Mouse (Mus musculus) B cell, adult 2 months (primary cell): ENCODE results near the gene Lamb3.
A peak's percentile ranks its signal among the peaks of the same experiment; 100 is the strongest.

Source experiments
- DNase-seq, 2 experiments: peaks; one replicate each; pipeline ENCODE4 v3.0.0; 2022

Gene Lamb3

DNA sequence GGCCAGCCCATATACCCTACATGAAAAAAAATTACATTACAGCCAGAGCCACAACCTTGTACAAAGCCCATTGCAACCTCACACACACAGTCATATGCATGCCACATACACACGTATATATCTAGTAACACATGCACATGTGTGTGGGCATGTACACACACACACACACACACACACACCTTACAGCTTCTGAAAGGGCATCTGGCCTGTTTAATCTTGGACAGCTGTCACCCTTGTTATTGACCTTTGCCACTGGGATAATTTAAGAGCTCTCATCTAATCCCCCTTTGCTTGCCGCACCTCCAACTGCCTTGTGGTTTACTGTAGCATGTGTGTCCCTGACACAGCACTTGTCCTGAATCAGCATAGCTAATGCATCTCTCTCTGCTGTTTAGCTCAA is 3.7 kb upstream of the Lamb3 start:
- DNase-seq = no peak

GRCm38 (mm10) chr1:193205431-193205830 is 2.1 kb upstream of the Lamb3 start:
- DNase-seq = no peak

- DNase-seq = peak; percentile 82 to 83
These were observed 679 bp downstream of the Lamb3 start for GRCm38 (mm10) chr1:193208178-193208577.

GRCm38 (mm10) chr1:193211371-193211770 is 3.9 kb downstream of the Lamb3 start:
- no peak for DNase-seq

GRCm38 (mm10) chr1:193214053-193214452 is 6.6 kb downstream of the Lamb3 start:
- DNase-seq = no peak

DNA sequence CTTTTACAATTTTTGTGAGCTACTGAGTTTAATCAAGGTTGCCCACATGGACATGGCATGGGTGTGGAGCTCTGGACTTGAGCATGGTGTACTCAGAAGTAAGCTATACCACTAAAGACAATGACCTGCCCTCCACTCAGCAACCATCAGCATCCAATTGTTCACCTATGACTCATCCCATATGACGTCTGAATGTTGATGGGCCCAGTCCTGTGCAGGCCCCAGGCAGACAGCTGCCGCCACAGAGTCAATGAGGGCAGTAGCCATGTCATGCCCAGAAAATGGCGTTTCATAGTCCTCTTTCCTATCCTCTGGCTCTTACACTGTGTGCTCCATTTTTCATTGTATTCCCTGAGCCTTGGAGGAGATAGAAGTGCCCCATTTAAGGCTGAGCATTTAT is 8.5 kb downstream of the Lamb3 start:
- no peak for DNase-seq

DNA sequence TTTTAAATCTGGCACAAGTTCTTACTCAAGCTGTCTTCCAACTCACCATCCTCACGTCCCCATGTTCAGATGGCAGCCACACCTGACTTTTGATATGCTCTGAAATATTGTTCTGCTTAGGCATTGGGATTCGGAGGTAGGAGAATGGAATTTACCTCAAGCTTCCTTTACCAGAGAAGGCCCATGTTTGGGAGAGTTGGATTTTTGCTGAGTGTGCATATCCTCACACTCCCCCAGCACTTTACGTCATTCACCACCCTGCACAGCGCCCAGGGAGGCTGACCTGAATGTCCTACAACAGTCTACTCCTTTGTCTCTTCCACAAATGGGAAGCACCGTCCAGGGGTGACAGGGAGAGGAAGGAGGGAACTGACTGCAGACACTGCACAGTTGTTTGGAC is 12.9 kb downstream of the Lamb3 start:
- DNase-seq = no peak

DNA sequence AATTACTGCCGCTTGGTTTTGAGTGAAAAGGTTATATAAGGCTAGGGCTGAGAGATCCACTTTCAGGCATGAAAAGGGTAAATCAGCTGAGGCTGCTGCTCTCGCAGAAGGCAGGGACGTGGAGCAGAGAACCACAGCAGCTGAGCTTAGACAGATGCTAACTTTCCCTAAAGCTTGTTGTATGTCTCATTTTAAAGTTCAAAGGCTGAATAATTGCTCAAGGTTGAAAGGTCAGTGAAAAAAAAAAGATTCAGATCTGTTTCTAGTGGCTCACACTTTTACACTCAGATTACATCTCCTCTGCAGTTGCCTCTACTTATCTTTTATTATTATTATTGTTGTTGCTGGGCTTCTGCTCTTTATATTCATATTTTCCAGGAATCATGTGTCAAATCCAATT is 18.0 kb downstream of the Lamb3 start:
- no peak for DNase-seq

DNA sequence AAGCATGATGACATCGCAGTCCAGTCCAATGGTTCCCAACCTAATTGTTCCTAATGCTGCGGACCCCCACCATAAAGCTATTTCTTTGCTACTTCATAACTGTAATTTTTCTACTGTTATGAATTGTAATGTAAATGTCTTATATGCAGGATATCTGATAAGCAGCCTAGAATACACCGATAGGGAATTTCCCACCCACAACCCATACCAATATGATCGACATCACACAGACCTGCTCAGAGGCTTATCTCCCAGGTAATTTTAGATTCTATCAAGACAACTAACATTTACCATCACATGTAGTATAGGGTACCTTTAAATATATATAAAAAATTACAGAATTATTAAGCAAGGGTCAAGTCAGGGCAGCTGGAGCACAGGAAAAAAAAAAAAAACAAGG is 18.6 kb downstream of the Lamb3 start:
- no peak for DNase-seq

DNA sequence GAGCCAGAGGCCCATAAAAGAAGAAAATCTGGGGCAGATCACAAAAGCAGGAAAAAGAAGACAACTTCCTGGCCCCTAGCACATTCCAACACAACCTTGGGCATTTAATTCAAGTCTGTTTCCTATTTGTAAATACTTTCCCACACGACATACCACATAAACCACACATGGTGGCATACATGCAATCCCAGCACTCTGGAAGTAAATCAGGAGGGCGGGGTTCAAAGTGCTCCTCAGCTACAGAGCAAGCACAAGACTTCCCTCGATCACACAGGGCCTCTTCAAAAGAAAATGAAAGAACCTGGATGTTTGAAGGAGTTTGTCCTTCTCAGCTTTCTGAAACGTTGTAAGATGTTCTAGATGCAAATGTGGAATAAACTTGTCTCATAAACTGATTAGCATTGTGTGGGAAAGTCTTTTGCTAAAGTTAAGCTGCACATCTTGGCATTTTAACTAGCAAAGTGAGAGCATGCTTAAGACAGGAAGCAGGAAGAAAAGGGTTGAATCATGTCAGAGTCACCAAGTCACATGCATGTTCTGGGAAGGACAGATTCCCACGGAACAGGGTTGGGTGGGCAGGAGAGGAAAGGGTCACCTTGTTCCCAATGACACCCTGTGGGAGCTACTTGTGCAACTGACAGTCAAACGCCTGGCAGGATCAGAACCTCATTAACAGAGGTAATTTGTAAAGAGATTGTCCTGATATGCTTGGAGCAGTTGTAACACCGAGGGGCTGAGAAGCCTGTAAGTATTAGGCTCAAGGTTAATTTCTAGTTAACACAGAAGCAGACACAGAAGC is 19.4 kb downstream of the Lamb3 start:
- no peak for DNase-seq

DNA sequence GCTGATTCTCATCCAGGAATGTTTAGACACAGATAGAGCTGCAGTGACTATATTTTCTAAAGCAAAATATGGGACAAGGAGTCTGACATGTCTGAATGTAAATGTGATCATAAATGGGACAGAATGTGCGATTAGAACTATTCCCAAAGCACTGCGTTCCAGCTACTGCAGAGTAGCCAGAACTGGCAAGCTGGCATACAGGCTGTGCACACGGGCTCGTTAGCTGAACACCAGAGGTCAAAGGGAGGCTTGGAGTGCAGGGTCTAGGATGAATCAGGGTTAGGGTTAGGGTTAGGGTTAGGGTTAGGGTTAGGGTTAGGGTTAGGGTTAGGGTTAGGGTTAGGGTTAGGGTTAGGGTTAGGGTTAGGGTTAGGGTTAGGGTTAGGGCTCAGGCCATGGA is 20.0 kb downstream of the Lamb3 start:
- DNase-seq = no peak

GRCm38 (mm10) chr1:193229570-193229969 is 22.1 kb downstream of the Lamb3 start:
- DNase-seq = no peak

- DNase-seq = no peak
These were observed 23.0 kb downstream of the Lamb3 start for GRCm38 (mm10) chr1:193230531-193230930.

GRCm38 (mm10) chr1:193230935-193231334 is 23.4 kb downstream of the Lamb3 start:
- DNase-seq = peak; percentile 35 to 39

DNA sequence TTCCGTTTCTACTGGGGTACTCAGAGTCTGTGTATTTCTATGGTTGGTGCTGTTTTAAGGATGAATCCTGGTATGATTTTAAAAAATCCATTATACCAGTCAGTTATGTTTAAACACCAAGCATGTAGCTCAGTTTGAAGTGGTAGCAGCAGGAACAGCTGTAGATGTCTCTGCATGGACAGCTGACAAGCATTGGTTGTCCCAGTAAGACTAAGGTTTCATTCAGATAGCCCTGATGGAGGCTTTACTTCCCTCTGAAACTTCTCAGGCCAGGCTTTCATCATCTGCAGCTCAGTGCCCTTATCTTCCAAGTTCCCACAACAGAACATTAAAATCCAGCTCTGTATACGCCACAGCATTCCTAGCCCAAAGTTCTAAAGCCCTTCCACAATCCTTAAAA is 25.2 kb downstream of the Lamb3 start:
- DNase-seq = no peak

GRCm38 (mm10) chr1:193234130-193234645 is 26.7 kb downstream of the Lamb3 start:
- DNase-seq = peak; percentile 30 to 41

- DNase-seq = no peak
These were observed 27.4 kb downstream of the Lamb3 start for GRCm38 (mm10) chr1:193234930-193235329.

DNA sequence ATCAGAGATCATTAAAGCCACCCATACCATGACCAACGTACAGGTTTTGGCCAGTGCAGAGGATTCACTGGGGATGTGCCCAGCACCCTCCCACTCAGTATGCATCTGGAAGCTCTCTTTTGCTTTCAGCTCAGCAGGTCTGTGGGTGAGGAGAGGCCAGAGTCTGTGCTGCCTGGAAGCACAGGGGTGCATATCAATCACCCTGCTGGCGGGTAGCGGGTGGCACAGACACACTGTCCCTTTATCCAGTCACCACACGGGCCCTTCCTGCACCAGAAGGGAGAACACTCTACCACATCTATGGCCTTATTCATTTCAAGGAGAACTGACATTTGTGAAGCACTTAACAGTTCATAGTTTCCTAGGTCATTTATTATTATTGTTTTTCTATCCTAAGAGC is 30.9 kb downstream of the Lamb3 start:
- DNase-seq = no peak

- DNase-seq = no peak
These were observed 33.9 kb downstream of the Lamb3 start for GRCm38 (mm10) chr1:193241436-193241835.

DNA sequence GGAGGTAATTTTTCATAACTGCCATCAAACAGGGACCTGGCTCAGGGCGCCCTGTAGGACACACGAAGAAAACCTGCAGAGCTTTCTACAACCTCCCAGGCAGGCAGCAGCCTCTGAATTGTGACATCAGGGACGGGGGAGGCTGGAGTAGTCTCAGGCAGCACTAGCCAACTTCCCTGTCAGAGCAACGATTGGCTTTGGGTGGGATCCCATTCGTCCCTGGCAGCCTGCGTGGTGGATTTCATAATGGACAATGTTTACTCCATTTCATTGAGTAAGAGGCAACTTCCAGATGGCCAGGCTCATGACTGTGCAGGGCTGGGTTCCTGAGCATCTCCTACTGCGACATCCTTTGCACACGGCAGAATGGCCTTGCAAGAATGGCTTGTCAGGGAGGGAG is 34.7 kb downstream of the Lamb3 start:
- no peak for DNase-seq

- peak; percentile 50 to 54 for DNase-seq
These were observed 35.4 kb downstream of the Lamb3 start for GRCm38 (mm10) chr1:193242863-193243262.

- DNase-seq = no peak
These were observed 36.2 kb downstream of the Lamb3 start for GRCm38 (mm10) chr1:193243571-193244193.

DNA sequence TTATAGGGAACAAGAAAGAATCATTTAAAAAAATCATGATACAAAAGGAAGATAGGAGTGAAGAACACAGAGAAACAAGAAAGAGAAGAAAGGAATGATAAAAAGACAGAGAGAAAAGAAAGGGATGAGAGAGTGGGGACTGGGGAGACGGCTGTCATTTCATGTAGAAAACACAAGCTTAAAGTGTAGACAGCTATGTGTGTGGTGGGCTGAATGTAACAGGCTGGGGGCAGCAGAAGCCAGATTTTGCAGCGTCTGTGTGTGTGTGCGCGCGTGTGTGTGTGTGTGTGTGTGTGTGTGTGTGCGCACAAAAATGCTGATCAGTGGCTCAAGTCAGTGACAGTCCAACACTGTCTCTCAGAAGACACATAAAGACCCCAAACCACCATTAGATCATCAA is 36.7 kb downstream of the Lamb3 start:
- DNase-seq = no peak

GRCm38 (mm10) chr1:193250026-193250425 is 42.5 kb downstream of the Lamb3 start:
- DNase-seq = no peak
